18 mouse cellular contexts compared by ENCODE assay signal in the genomic region with DNA sequence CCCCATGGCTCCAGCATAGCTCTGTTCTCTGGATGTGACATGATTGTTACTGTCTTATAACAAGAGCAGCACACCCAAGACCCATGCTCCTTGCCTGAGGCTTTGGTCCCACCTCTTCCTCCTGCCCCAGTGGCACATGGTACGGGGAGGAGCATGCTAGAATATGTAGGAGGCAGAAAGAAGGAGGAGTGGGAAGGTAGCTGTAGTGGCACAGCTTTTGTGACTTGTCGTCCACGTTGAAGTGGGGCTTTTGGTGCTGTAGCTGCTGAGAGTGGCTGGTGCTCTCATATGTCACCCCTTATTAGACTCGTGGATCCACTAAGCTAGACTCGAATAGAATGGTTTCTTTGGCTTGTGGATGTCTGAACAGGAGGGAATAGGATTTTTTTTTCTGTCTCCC.
"Had no signal": no experiment of that assay in that cellular context is flagged by ENCODE, and none has a peak within 500 bp of the region (broad histone marks: within the 10 kb centered on the region; RNA-seq: fewer than 3 reads in every experiment).

No protein-coding gene starts in this region.

- H3K9me3 ChIP-seq: liver, embryonic 13.5 days; liver, embryonic 15.5 days; lung, embryonic 15.5 days; midbrain, embryonic 13.5 days; midbrain, embryonic 15.5 days; neural tube, embryonic 12.5 days; stomach, embryonic 15.5 days had no signal

- H3K27me3 ChIP-seq: liver, embryonic 13.5 days; liver, embryonic 15.5 days; lung, embryonic 15.5 days; midbrain, embryonic 15.5 days; neural tube, embryonic 12.5 days; stomach, embryonic 15.5 days had no signal

- H3K36me3 ChIP-seq: liver, embryonic 13.5 days; liver, embryonic 15.5 days; lung, embryonic 15.5 days; midbrain, embryonic 13.5 days; midbrain, embryonic 15.5 days; neural tube, embryonic 12.5 days; stomach, embryonic 15.5 days had no signal

- ATAC-seq: liver, postnatal 0 days; lung, postnatal 0 days; midbrain, embryonic 13.5 days; midbrain, embryonic 15.5 days had no signal

- H3K4me2 ChIP-seq: liver, embryonic 13.5 days; liver, embryonic 15.5 days; lung, embryonic 15.5 days; midbrain, embryonic 13.5 days; midbrain, embryonic 15.5 days; neural tube, embryonic 12.5 days; stomach, embryonic 15.5 days had no signal

- H3K4me1 ChIP-seq: liver, embryonic 13.5 days; liver, embryonic 15.5 days; lung, embryonic 15.5 days; neural tube, embryonic 12.5 days; stomach, embryonic 15.5 days had no signal

- H3K27ac ChIP-seq: liver, embryonic 13.5 days; liver, embryonic 15.5 days; lung, embryonic 15.5 days; macrophage; midbrain, embryonic 13.5 days; midbrain, embryonic 15.5 days; neural tube, embryonic 12.5 days; stomach, embryonic 15.5 days; stomach, postnatal 0 days had no signal

- H3K4me3 ChIP-seq: liver, embryonic 13.5 days; liver, embryonic 15.5 days; lung, embryonic 15.5 days; midbrain, embryonic 13.5 days; midbrain, embryonic 15.5 days; neural tube, embryonic 12.5 days; stomach, embryonic 15.5 days had no signal

- DNase-seq: liver, embryonic 13.5 days; liver, postnatal 0 days; lung, adult 2 months; lung, postnatal 14 days; lung, postnatal 36 days; right cerebral cortex, postnatal 14 days; thymus, adult 2 months; thymus, postnatal 25 days; thymus, postnatal 4 days had no signal

- H3K9ac ChIP-seq: liver, embryonic 13.5 days; liver, embryonic 15.5 days; liver, postnatal 0 days; lung, embryonic 15.5 days; midbrain, embryonic 13.5 days; midbrain, embryonic 15.5 days; neural tube, embryonic 12.5 days; stomach, embryonic 15.5 days had no signal
